Mouse (Mus musculus): Measurements from ENCODE around the gene Ahnak2. TPM values are rescaled to one million over a fixed set of nuclear protein-coding genes. Genes with fewer than 3 reads are reported as not detected.
A peak's percentile ranks its signal among the peaks of the same experiment; 100 is the strongest.

The Ahnak2 gene
- total and polyA plus RNA-seq, 3 experiments = 3.1 to 27.7 (median 14.6) TPM

- TF ChIP-seq RCOR1 (conservative IDR thresholded peaks at IDR 0.05; ENCODE audit: low read depth, low read length) (no peak), POLR2A (IDR thresholded peaks at IDR 0.05; ENCODE audit: low read depth, low read length) (no peak), ELF1 (IDR thresholded peaks at IDR 0.05; ENCODE audit: low read depth, low read length) (no peak), RAD21 (IDR thresholded peaks at IDR 0.05; ENCODE audit: low read depth, low read length) (no peak), JUN (IDR thresholded peaks at IDR 0.05; ENCODE audit: insufficient read depth, low read depth, low read length) (no peak), CTCF (conservative IDR thresholded peaks at IDR 0.05 in 1 of 2, IDR thresholded peaks at IDR 0.05 in 1 of 2; ENCODE audit: low read depth in 2 of 2, low read length in 2 of 2) (no peak), MAZ (IDR thresholded peaks at IDR 0.05; ENCODE audit: low read depth, low read length) (no peak), NRF1 (IDR thresholded peaks at IDR 0.05; ENCODE audit: low read depth, low read length) (no peak), CHD2 (IDR thresholded peaks at IDR 0.05; ENCODE audit: low read length) (no peak), MEF2A (IDR thresholded peaks at IDR 0.05; ENCODE audit: borderline replicate concordance, low read depth, low read length) (no peak)
- DNase-seq (ENCODE audit: extremely low read depth) = no peak
- no peaks in the 10 kb centered on the region for H3K27me3 ChIP-seq (replicated peaks)
- H3K4me1 ChIP-seq (ENCODE audit: control insufficient read depth in 1 of 2, insufficient read depth in 2 of 2) = peaks cover 28 to 57% of the 10 kb centered on the region in 2 experiments
- H3K4me3 ChIP-seq (replicated peaks in 1 of 3; ENCODE audit: low read depth in 2 of 3, low read length in 2 of 3, poor library complexity in 1 of 3) = peak overlapping the region; percentile 38 to 65 (median 63)
- dilution Hi-C loops (cut with MboI; ENCODE audit: extremely low pct_ligation_motif_present, extremely low pct_unique_long_range_greater_than_20kb, low sequenced_read_pairs) (loop anchor here (10.0 kb wide), 1 partner anchor 71 kb away; no protein-coding TSS in a partner anchor), in situ Hi-C loops (cut with MboI; ENCODE audit: low pct_ligation_motif_present, low pct_unique_long_range_greater_than_20kb, low sequenced_read_pairs) (no loop called here)
- peak overlapping the region; percentile 64 for H3K9ac ChIP-seq (ENCODE audit: insufficient read depth, low read depth)
- no peaks in the 10 kb centered on the region for H3K79me2 ChIP-seq (replicated peaks; ENCODE audit: control insufficient read depth, extremely low read depth, insufficient read depth, poor library complexity, severe bottlenecking)
- H3K9me3 ChIP-seq (replicated peaks; ENCODE audit: low read length) = no peaks in the 10 kb centered on the region
- H3K27ac ChIP-seq (ENCODE audit: insufficient read depth, low read depth) = peak overlapping the region; percentile 78
- peaks cover 9 to 37% of the 10 kb centered on the region in 2 experiments for H3K36me3 ChIP-seq (replicated peaks in 1 of 2; ENCODE audit: control insufficient read depth in 1 of 2, insufficient read depth in 1 of 2, low read length in 1 of 2)
- H3K4me2 ChIP-seq (ENCODE audit: insufficient read depth, low read depth, poor library complexity, severe bottlenecking) = peak overlapping the region; percentile 19; the same call in 1 of the 2 replicates
Measured at GRCm38 (mm10) chr12:112744211-112744610, 58.2 kb downstream of the Ahnak2 start.

- H3K9ac ChIP-seq (ENCODE audit: insufficient read depth, low read depth) = peak overlapping the region; percentile 69
- dilution Hi-C loops (cut with MboI; ENCODE audit: extremely low pct_ligation_motif_present, extremely low pct_unique_long_range_greater_than_20kb, low sequenced_read_pairs) = loop anchor here (10.0 kb wide), 1 partner anchor 71 kb away; no protein-coding TSS in a partner anchor
- peak overlapping the region; percentile 78 for H3K27ac ChIP-seq (ENCODE audit: insufficient read depth, low read depth)
- peaks cover 17 to 45% of the 10 kb centered on the region in 2 experiments for H3K36me3 ChIP-seq (replicated peaks in 1 of 2; ENCODE audit: control insufficient read depth in 1 of 2, insufficient read depth in 1 of 2, low read length in 1 of 2)
- peak overlapping the region; percentile 48 to 65 (median 63) for H3K4me3 ChIP-seq (replicated peaks in 1 of 3; ENCODE audit: low read depth in 2 of 3, low read length in 2 of 3, poor library complexity in 1 of 3)
- H3K9me3 ChIP-seq (replicated peaks; ENCODE audit: low read length) = no peaks in the 10 kb centered on the region
- in situ Hi-C loops (cut with MboI; ENCODE audit: low pct_ligation_motif_present, low pct_unique_long_range_greater_than_20kb, low sequenced_read_pairs) = no loop called here
- H3K4me2 ChIP-seq (ENCODE audit: insufficient read depth, low read depth, poor library complexity, severe bottlenecking) = peak overlapping the region; percentile 30
- DNase-seq (ENCODE audit: extremely low read depth) = peak; percentile 93
- no peaks in the 10 kb centered on the region for H3K79me2 ChIP-seq (replicated peaks; ENCODE audit: control insufficient read depth, extremely low read depth, insufficient read depth, poor library complexity, severe bottlenecking)
- H3K4me1 ChIP-seq (ENCODE audit: control insufficient read depth in 1 of 2, insufficient read depth in 2 of 2) = peaks cover 28 to 54% of the 10 kb centered on the region in 2 experiments
- no peaks in the 10 kb centered on the region for H3K27me3 ChIP-seq (replicated peaks)
- TF ChIP-seq CHD1 (IDR thresholded peaks at IDR 0.05; ENCODE audit: low read depth, low read length) (peak; percentile 91; the same call in 1 of the 2 replicates), KAT2A (IDR thresholded peaks at IDR 0.05; ENCODE audit: insufficient replicate concordance, low read length) (no peak), IRF4 (IDR thresholded peaks at IDR 0.05; ENCODE audit: low read depth, low read length) (peak; percentile 38; the same call in 1 of the 2 replicates), SIN3A (IDR thresholded peaks at IDR 0.05; ENCODE audit: low read length) (peak; percentile 68; the same call in 1 of the 2 replicates), POLR2AphosphoS2 (IDR thresholded peaks at IDR 0.05; ENCODE audit: low read depth, low read length) (no peak), JUND (conservative IDR thresholded peaks at IDR 0.05; ENCODE audit: low read depth, low read length) (no peak), POLR2A (IDR thresholded peaks at IDR 0.05; ENCODE audit: low read depth, low read length) (peak; percentile 62), ZC3H11A (IDR thresholded peaks at IDR 0.05; ENCODE audit: low read depth, low read length) (no peak), TBP (conservative IDR thresholded peaks at IDR 0.05; ENCODE audit: low read depth, low read length) (peak; percentile 32; the same call in 1 of the 2 replicates), ETS1 (conservative IDR thresholded peaks at IDR 0.05; ENCODE audit: low read depth, low read length) (peak; percentile 50; the same call in 1 of the 2 replicates), NELFE (IDR thresholded peaks at IDR 0.05; ENCODE audit: low read depth, low read length) (peak; percentile 47; the same call in 1 of the 2 replicates), ZNF384 (IDR thresholded peaks at IDR 0.05; ENCODE audit: low read depth, low read length) (no peak), NRF1 (IDR thresholded peaks at IDR 0.05; ENCODE audit: low read depth, low read length) (no peak), GABPA (IDR thresholded peaks at IDR 0.05; ENCODE audit: insufficient replicate concordance, low read depth, low read length) (no peak), UBTF (IDR thresholded peaks at IDR 0.05; ENCODE audit: low read depth, low read length) (no peak), ZMIZ1 (IDR thresholded peaks at IDR 0.05; ENCODE audit: low read depth, low read length) (0 out of 2 replicates have a peak, but pooled peaks have one; percentile 36), RCOR1 (conservative IDR thresholded peaks at IDR 0.05; ENCODE audit: low read depth, low read length) (no peak), EP300 (IDR thresholded peaks at IDR 0.05; ENCODE audit: low read length) (0 out of 2 replicates have a peak, but pooled peaks have one; percentile 3), CHD2 (IDR thresholded peaks at IDR 0.05; ENCODE audit: low read length) (no peak), MAZ (IDR thresholded peaks at IDR 0.05; ENCODE audit: low read depth, low read length) (no peak), CTCF (conservative IDR thresholded peaks at IDR 0.05 in 1 of 2, IDR thresholded peaks at IDR 0.05 in 1 of 2; ENCODE audit: low read depth in 2 of 2, low read length in 2 of 2) (peak; percentile 82 to 94), MAFK (IDR thresholded peaks at IDR 0.05; ENCODE audit: insufficient replicate concordance, low read length) (no peak), BHLHE40 (IDR thresholded peaks at IDR 0.05; ENCODE audit: low read depth, low read length) (peak; percentile 95), RAD21 (IDR thresholded peaks at IDR 0.05; ENCODE audit: low read depth, low read length) (peak; percentile 52), ELF1 (IDR thresholded peaks at IDR 0.05; ENCODE audit: low read depth, low read length) (no peak; the same call in 1 of the 2 replicates), USF1 (IDR thresholded peaks at IDR 0.05; ENCODE audit: low read depth, low read length) (peak; percentile 92)
Measured at GRCm38 (mm10) chr12:112743168-112743975, 59.1 kb downstream of the Ahnak2 start.

Data from CH12.LX (cell line).